Comparison of ENCODE assay signal across 19 mouse cellular contexts in the genomic region with DNA sequence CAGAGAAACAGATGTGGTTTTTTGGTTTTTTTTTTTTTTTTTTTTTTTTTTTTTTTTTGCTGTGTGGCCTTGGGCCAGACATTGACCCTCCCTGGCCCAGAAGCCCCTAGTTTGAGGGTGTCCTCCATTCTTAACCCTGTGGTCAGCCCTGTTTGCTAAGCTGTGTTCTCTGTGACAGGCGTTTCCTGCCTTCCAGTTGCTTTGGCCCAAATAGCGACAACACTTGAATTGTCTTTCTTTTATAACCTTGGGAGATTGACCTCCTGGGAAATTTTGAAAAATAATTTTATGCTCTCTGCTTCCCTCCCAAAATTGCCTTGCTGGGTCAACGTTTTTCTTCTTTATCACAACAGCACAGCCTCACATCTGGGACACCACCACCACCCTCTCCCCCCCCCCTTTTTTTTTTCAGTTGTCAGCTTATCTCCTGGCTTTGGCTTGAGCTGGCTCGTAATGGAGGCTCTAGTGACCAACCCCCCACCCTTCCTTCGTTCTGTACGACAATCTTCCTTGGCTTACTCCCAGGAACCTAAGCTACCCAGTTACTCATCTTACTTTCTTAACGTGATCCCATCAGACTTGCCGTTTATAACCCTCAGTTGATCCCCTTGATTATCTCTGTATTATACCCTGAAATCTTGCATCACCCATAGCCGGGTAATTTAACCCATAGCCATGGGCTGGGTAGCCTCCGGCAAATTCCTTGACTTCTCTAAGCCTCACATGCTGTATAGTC. TPM values are rescaled to one million over a fixed set of nuclear protein-coding genes. Genes with fewer than 3 reads are reported as not detected.
A peak's percentile ranks its signal among the peaks of the same experiment; 100 is the strongest.
DNase-seq lines count a peak whose midpoint lies in the region; ATAC-seq and TF ChIP-seq lines count a peak whose summit lies in the region.
"Had no signal": no experiment of that assay in that cellular context is flagged by ENCODE, and none has a peak within 500 bp of the region (broad histone marks: within the 10 kb centered on the region; RNA-seq: fewer than 3 reads in every experiment).

No protein-coding gene starts in this region.

- H3K27me3 ChIP-seq in kidney, adult 2 months (replicated peaks; ENCODE audit: control insufficient read depth, insufficient read depth, low read length) = no peaks in the 10 kb centered on the region
- H3K27me3 ChIP-seq in liver, embryonic 11.5 days (replicated peaks; ENCODE audit: control insufficient read depth, insufficient read depth, low read length) = no peaks in the 10 kb centered on the region
- H3K27me3 ChIP-seq in myocyte (ENCODE audit: control insufficient read depth, insufficient read depth, insufficient read length) = no peaks in the 10 kb centered on the region
- H3K27me3 ChIP-seq in hindbrain, embryonic 10.5 days (ENCODE audit: insufficient read depth, poor library complexity, severe bottlenecking) = peaks cover 12% of the 10 kb centered on the region; the same call in 1 of the 2 replicates
- H3K27me3 ChIP-seq: neural tube, embryonic 15.5 days had no signal

- no peak for TF ChIP-seq CTCF in kidney, adult 2 months (conservative IDR thresholded peaks at IDR 0.05; ENCODE audit: insufficient read depth, insufficient read length, low read depth, low read length)
- no peak for TF ChIP-seq CTCF in layer of hippocampus, adult 2 months (conservative IDR thresholded peaks at IDR 0.05)

- peaks cover 3% of the 10 kb centered on the region; the same call in 1 of the 2 replicates for H3K9me3 ChIP-seq in liver, embryonic 11.5 days (ENCODE audit: control insufficient read depth, low read length)
- H3K9me3 ChIP-seq in hindbrain, embryonic 10.5 days = no peaks in the 10 kb centered on the region
- H3K9me3 ChIP-seq: limb, embryonic 13.5 days; midbrain, embryonic 10.5 days; neural tube, embryonic 15.5 days had no signal

- no peaks in the 10 kb centered on the region for H3K36me3 ChIP-seq in kidney, adult 2 months (ENCODE audit: control insufficient read depth, insufficient read depth, low read length)
- H3K36me3 ChIP-seq in liver, embryonic 11.5 days (ENCODE audit: control insufficient read depth, insufficient read depth, low read length) = no peaks in the 10 kb centered on the region
- H3K36me3 ChIP-seq in myocyte (ENCODE audit: control insufficient read depth, insufficient read depth) = no peaks in the 10 kb centered on the region
- no peaks in the 10 kb centered on the region for H3K36me3 ChIP-seq in hindbrain, embryonic 10.5 days
- H3K36me3 ChIP-seq: limb, embryonic 13.5 days; midbrain, embryonic 10.5 days; neural tube, embryonic 15.5 days had no signal

- no peak overlapping the region for H3K9ac ChIP-seq in liver, embryonic 11.5 days (ENCODE audit: low read depth, low read length)
- H3K9ac ChIP-seq: limb, embryonic 13.5 days; neural tube, embryonic 15.5 days had no signal

- H3K79me2 ChIP-seq in myocyte (ENCODE audit: control insufficient read depth, insufficient read depth) = no peaks in the 10 kb centered on the region

- H3K4me2 ChIP-seq in liver, embryonic 11.5 days = peak overlapping the region; percentile 18
- H3K4me2 ChIP-seq in myocyte (ENCODE audit: low read depth) = peak overlapping the region; percentile 41
- H3K4me2 ChIP-seq: limb, embryonic 13.5 days; neural tube, embryonic 15.5 days had no signal

- peak; percentile 59 for DNase-seq in kidney, adult 2 months
- DNase-seq in kidney, postnatal 36 days = no peak
- peak; percentile 22 for DNase-seq in MN1 (ENCODE audit: low spot score)
- DNase-seq in liver, embryonic 11.5 days (ENCODE audit: low spot score) = no peak
- DNase-seq in layer of hippocampus, adult 2 months (ENCODE audit: low spot score in 2 of 2) = no peak
- no peak for DNase-seq in hindbrain, embryonic 10.5 days (ENCODE audit: low spot score)
- DNase-seq: adrenal gland, postnatal 14 days; B cell, adult 2 months; cerebellum, adult 9-11 months; gastrocnemius, postnatal 10 days; heart, postnatal 36 days; lung, postnatal 10 days; thymus, postnatal 25 days had no signal

- H3ac ChIP-seq in myocyte (ENCODE audit: control insufficient read depth, insufficient read length) = no peak overlapping the region

- TF ChIP-seq POLR2A in kidney, adult 2 months (IDR thresholded peaks at IDR 0.05; ENCODE audit: low read depth, low read length) = no peak
- no peak for TF ChIP-seq POLR2A in myocyte (IDR thresholded peaks at IDR 0.05; ENCODE audit: insufficient read length, low read depth)

- H3K4me1 ChIP-seq in kidney, adult 2 months (ENCODE audit: control insufficient read depth, insufficient read depth, low read length) = 0 out of 2 replicates have a peak, but pooled peaks cover 5% of the 10 kb centered on the region
- peaks cover 21% of the 10 kb centered on the region for H3K4me1 ChIP-seq in liver, embryonic 11.5 days (replicated peaks; ENCODE audit: control insufficient read depth, insufficient read depth, low read length)
- peaks cover 59% of the 10 kb centered on the region for H3K4me1 ChIP-seq in hindbrain, embryonic 10.5 days (replicated peaks)

- peak overlapping the region; percentile 53; the same call in 1 of the 2 replicates for H3K27ac ChIP-seq in kidney, adult 2 months (ENCODE audit: insufficient read depth, low read depth, low read length)
- peak overlapping the region; percentile 89 for H3K27ac ChIP-seq in liver, embryonic 11.5 days (ENCODE audit: low read depth, low read length)
- no peak overlapping the region for H3K27ac ChIP-seq in layer of hippocampus, adult 2 months
- no peak overlapping the region for H3K27ac ChIP-seq in hindbrain, embryonic 10.5 days
- H3K27ac ChIP-seq: limb, embryonic 13.5 days; neural tube, embryonic 15.5 days had no signal

- 51% methylated on average over 10 of the region's 10 CpGs for WGBS in kidney, adult 2 months
- WGBS in liver, embryonic 11.5 days = 35% methylated on average over 10 of the region's 10 CpGs
- 80% methylated on average over 10 of the region's 10 CpGs for WGBS in hindbrain, embryonic 10.5 days

- ATAC-seq in liver, embryonic 11.5 days (replicated peaks; ENCODE audit: low FRiP score) = peak; percentile 50
- ATAC-seq: forebrain, embryonic 16.5 days had no signal

- no peak overlapping the region for H3K4me3 ChIP-seq in kidney, adult 2 months (ENCODE audit: insufficient read depth, low read depth, low read length)
- no peak overlapping the region for H3K4me3 ChIP-seq in liver, embryonic 11.5 days (ENCODE audit: low read depth, low read length)
- no peak overlapping the region for H3K4me3 ChIP-seq in myocyte
- H3K4me3 ChIP-seq in layer of hippocampus, adult 2 months = no peak overlapping the region
- no peak overlapping the region for H3K4me3 ChIP-seq in hindbrain, embryonic 10.5 days
- H3K4me3 ChIP-seq: limb, embryonic 13.5 days; midbrain, embryonic 10.5 days; neural tube, embryonic 15.5 days had no signal

TF ChIP-seq in myocyte, 11 proteins besides CTCF, POLR2A, EP300 and RAD21:
- no peak for TF ChIP-seq TCF3 (IDR thresholded peaks at IDR 0.05; ENCODE audit: insufficient read length, low read depth)
- no peak for TF ChIP-seq POLR2AphosphoS2 (IDR thresholded peaks at IDR 0.05; ENCODE audit: insufficient read length, low read depth)
- TF ChIP-seq SRF (IDR thresholded peaks at IDR 0.05; ENCODE audit: control insufficient read depth, insufficient read length, low read depth) = no peak
- peak; percentile 72 for TF ChIP-seq CEBPB (IDR thresholded peaks at IDR 0.05; ENCODE audit: insufficient read depth, poor library complexity, severe bottlenecking)
- TF ChIP-seq E2F4 (IDR thresholded peaks at IDR 0.05; ENCODE audit: insufficient read depth) = no peak
- TF ChIP-seq REST (IDR thresholded peaks at IDR 0.05; ENCODE audit: insufficient read depth, insufficient read length) = no peak

RNA-seq across cellular contexts. Expression of gene Cryba4, which starts 8.6 kb away (rescaled TPM):
- 0.35 TPM in 1 of 2 replicates, not detected in the other for polyA plus RNA-seq in kidney, adult 2 months (2012; rRNA removed)
- 0.84 and 1.3 TPM in 2 replicates for polyA plus RNA-seq in liver, embryonic 11.5 days (2014; fragmentation: Nextera tagmentation; extraction: Ambion mirVana)
- 2.8 TPM for polyA plus RNA-seq in myocyte (2012; fragmentation: generic; extraction: Trizol)
- 1 to 10 TPM; 1.0 to 1.5 TPM for total RNA-seq in layer of hippocampus, adult 2 months (2021)
- polyA plus RNA-seq in hindbrain, embryonic 10.5 days (2016; fragmentation: Nextera tagmentation; extraction: Ambion mirVana) = 0.35 and 1.4 TPM in 2 replicates

RNA-seq across cellular contexts. Expression of gene Crybb1, which starts 11.9 kb away (rescaled TPM):
- polyA plus RNA-seq in kidney, adult 2 months (2012; rRNA removed) = 0.14 TPM in 1 of 2 replicates, not detected in the other
- 0.31 and 0.45 TPM in 2 replicates for polyA plus RNA-seq in liver, embryonic 11.5 days (2014; fragmentation: Nextera tagmentation; extraction: Ambion mirVana)
- polyA plus RNA-seq in myocyte (2012; fragmentation: generic; extraction: Trizol) = 0.36 TPM
- total RNA-seq in layer of hippocampus, adult 2 months (2021) = 1 to 10 TPM; 6.4 to 7.8 TPM
- 0.19 and 0.42 TPM in 2 replicates for polyA plus RNA-seq in hindbrain, embryonic 10.5 days (2016; fragmentation: Nextera tagmentation; extraction: Ambion mirVana)
- total RNA-seq: ES-E14 had no signal

RNA-seq across cellular contexts. Expression of gene Tpst2, which starts 32.8 kb away (rescaled TPM):
- polyA plus RNA-seq in kidney, adult 2 months (2012; rRNA removed) = 37.6 and 42.0 TPM in 2 replicates
- 66.0 and 66.7 TPM in 2 replicates for polyA plus RNA-seq in liver, embryonic 11.5 days (2014; fragmentation: Nextera tagmentation; extraction: Ambion mirVana)
- polyA plus RNA-seq in myocyte (2012; fragmentation: generic; extraction: Trizol) = 94.7 TPM
- 10 to 100 TPM; 45.3 to 45.4 TPM for total RNA-seq in layer of hippocampus, adult 2 months (2021)
- 37.2 and 40.9 TPM in 2 replicates for polyA plus RNA-seq in hindbrain, embryonic 10.5 days (2016; fragmentation: Nextera tagmentation; extraction: Ambion mirVana)

Comparison
In these comparisons a context has a peak if more than half of its experiments do, and no peak if none do; other contexts are left out.
1. DNase-seq: peak in kidney, adult 2 months (single experiment) and MN1 (single experiment); none in kidney, postnatal 36 days (0 of 2), liver, embryonic 11.5 days (single experiment), layer of hippocampus, adult 2 months (0 of 2) and hindbrain, embryonic 10.5 days (single experiment).
2. H3K27ac ChIP-seq: peak in kidney, adult 2 months (single experiment) and liver, embryonic 11.5 days (single experiment); none in layer of hippocampus, adult 2 months (single experiment) and hindbrain, embryonic 10.5 days (single experiment).